Mouse (Mus musculus): ENCODE measurements at regions not wholly inside any gene's neighbourhood (a gene's known extent, or its start where the extent isn't known, plus 50 kb on each side); places are given as distances from the start of the nearest gene placed in this dataset.
A peak's percentile ranks its signal among the peaks of the same experiment; 100 is the strongest.

DNA sequence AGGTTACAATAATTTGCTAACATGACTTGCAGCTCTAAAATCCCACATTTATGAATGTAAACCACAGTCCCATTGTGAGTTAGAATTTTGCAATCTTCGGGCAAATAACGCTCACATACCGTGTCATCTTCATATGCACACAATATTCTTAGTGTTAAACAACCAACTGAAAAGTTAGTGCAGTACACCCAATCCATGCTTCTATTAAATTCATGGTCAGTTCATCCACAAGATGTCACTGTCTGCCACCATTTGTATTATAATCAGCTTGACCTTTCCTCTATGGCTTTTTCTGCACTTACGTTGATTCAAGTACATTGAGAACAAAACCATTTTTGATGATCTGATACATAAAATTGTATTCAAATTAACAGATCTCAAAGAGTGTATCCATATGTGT, 1166.2 kb upstream of the Celf2 start:
- DNase-seq (ENCODE audit: low spot score), result peak; percentile 58
- peak; percentile 70 for TF ChIP-seq CTCF (IDR thresholded peaks at IDR 0.05; ENCODE audit: low read depth)
- Histone ChIP-seq H3K4me3 (ENCODE audit: low read length) (no peak overlapping the region), H3K9me3 (ENCODE audit: low read length) (no peaks in the 10 kb centered on the region), H3K36me3 (ENCODE audit: insufficient read depth, low read length) (no peaks in the 10 kb centered on the region), H3K27me3 (ENCODE audit: insufficient read depth, low read length) (no peaks in the 10 kb centered on the region), H3K4me1 (ENCODE audit: insufficient read depth, low read length) (no peaks in the 10 kb centered on the region), H3K4me2 (ENCODE audit: low read depth, low read length) (no peak overlapping the region), H3K27ac (no peak overlapping the region), H3K9ac (replicated peaks; ENCODE audit: low read length) (no peak overlapping the region)
- no peak for ATAC-seq
- 70% methylated on average over 4 of the region's 4 CpGs for WGBS

DNA sequence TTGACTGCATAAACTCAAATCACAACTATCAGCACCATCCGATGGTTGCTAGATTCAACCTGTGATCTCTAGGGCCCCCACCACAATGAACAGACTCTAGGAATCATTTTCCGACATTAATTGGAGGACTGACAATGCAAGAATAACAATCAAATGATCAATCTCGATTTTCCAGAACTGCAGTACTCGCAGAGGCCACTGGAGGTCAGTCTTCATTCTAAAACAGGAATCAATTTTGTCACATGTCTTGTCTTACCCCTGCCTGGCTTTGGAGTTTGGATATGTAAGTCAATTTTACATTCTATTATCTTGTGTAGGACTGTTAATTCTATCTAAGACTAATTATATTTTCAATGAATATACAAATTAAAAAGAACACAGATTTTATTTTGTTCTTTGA, 1167.2 kb upstream of the Celf2 start:
- peak; percentile 78 for TF ChIP-seq CTCF (IDR thresholded peaks at IDR 0.05; ENCODE audit: low read depth)
- H3K9me3 ChIP-seq (ENCODE audit: low read length), result no peaks in the 10 kb centered on the region
- H3K36me3 ChIP-seq (ENCODE audit: insufficient read depth, low read length), result no peaks in the 10 kb centered on the region
- ATAC-seq (no peak), DNase-seq (ENCODE audit: low spot score) (peak; percentile 63)
- no peaks in the 10 kb centered on the region for H3K4me1 ChIP-seq (ENCODE audit: insufficient read depth, low read length)
- H3K9ac ChIP-seq (replicated peaks; ENCODE audit: low read length), result no peak overlapping the region
- no peak overlapping the region for H3K4me3 ChIP-seq (ENCODE audit: low read length)
- no peaks in the 10 kb centered on the region for H3K27me3 ChIP-seq (ENCODE audit: insufficient read depth, low read length)
- H3K4me2 ChIP-seq (ENCODE audit: low read depth, low read length), result no peak overlapping the region
- no peak overlapping the region for H3K27ac ChIP-seq
- WGBS, result 16% methylated on average over 4 of the region's 4 CpGs

DNA sequence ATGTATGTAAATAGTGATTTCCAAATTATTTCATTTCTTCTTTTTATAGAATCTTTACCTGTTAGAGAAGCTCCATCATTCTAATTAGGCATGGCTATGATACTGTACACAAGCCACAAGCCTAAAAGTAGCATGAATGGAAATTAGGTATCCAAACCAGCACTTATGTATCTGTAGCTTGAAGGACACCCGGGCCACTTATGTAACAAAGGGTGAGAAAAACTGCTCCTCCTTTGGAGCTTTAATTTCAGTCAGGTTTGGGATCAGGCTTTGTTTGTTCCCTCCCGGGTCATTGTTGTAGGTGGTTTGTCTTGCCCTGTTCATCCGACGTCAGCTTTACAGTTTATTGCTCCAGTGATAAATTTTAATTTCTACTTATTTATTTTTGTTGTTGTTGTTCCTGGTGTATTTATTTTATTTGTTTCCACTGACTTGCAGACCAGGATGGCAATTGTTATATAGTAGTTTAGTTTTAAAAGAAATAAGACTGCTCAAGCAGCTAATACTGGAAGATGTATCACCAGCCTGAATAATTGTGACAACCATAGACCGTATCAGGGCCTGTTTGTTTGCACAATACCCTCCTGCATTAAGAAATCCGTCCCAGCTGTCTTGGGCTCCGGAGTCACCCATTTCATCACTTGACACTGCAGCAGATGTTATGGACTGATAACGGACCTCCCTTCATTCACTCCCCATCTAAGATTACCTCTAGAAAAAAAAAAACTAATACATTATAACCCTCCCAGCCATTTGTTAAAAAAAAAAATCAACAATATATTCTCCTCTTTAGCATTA, 1181.7 kb upstream of the Celf2 start:
- Histone ChIP-seq H3K4me2 (ENCODE audit: low read depth, low read length) (no peak overlapping the region), H3K9ac (replicated peaks; ENCODE audit: low read length) (no peak overlapping the region), H3K4me1 (ENCODE audit: insufficient read depth, low read length) (no peaks in the 10 kb centered on the region), H3K4me3 (ENCODE audit: low read length) (no peak overlapping the region), H3K27ac (no peak overlapping the region), H3K36me3 (ENCODE audit: insufficient read depth, low read length) (no peaks in the 10 kb centered on the region), H3K9me3 (ENCODE audit: low read length) (no peaks in the 10 kb centered on the region), H3K27me3 (ENCODE audit: insufficient read depth, low read length) (no peaks in the 10 kb centered on the region)
- DNase-seq (ENCODE audit: low spot score), result no peak
- WGBS, result 52% methylated on average over 8 of the region's 8 CpGs
- no peak for TF ChIP-seq CTCF (IDR thresholded peaks at IDR 0.05; ENCODE audit: low read depth)
- ATAC-seq, result no peak

DNA sequence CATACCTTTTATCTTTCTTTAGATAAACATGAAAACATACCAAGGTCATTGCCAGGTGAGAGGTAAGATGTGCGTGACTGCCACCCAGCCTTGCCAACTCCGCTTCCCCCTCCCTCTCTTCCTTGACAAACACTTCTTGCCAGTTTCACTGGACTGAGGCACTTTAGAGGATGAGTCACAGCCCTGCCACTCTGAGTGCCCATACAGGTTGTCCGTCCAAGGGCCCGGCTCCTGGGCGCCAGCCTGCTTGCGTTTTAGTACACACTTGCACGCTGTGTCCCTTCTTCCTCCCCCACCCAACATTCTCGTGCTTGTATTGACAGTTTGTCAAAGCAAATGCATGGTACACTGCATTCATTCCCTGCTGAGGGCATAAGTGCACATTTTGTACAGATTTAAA, 1151.7 kb upstream of the 4930412O13Rik start:
- no peaks in the 10 kb centered on the region for H3K9me3 ChIP-seq (ENCODE audit: low read length)
- no peak overlapping the region for H3K9ac ChIP-seq (replicated peaks; ENCODE audit: low read length)
- no peak overlapping the region for H3K4me2 ChIP-seq (ENCODE audit: low read depth, low read length)
- ATAC-seq (no peak), DNase-seq (ENCODE audit: low spot score) (no peak)
- H3K27ac ChIP-seq, result no peak overlapping the region
- no peaks in the 10 kb centered on the region for H3K4me1 ChIP-seq (ENCODE audit: insufficient read depth, low read length)
- no peak for TF ChIP-seq CTCF (IDR thresholded peaks at IDR 0.05; ENCODE audit: low read depth)
- no peaks in the 10 kb centered on the region for H3K27me3 ChIP-seq (ENCODE audit: insufficient read depth, low read length)
- WGBS, result 81% methylated on average over 8 of the region's 8 CpGs
- H3K36me3 ChIP-seq (ENCODE audit: insufficient read depth, low read length), result no peaks in the 10 kb centered on the region
- no peak overlapping the region for H3K4me3 ChIP-seq (ENCODE audit: low read length)

DNA sequence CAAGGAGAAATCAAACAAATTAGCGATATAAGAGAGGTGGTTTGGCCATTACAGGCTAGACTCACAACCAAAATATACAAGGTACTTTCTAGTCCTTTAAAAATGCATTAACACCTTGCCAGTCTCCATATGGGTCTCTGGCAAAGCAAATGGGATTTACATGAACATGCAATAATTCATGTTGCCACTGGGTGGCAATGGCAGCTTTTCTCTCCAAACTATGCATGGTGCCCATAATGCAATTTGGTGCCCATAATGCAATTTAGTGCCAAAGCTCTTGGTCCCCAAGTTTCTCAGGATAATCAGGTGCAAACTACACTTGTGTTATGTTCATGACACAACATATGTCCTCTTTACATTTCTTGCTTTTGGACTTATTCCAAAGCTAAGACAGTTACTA, 1126.9 kb upstream of the 4930412O13Rik start:
- Histone ChIP-seq H3K27ac (no peak overlapping the region), H3K36me3 (ENCODE audit: insufficient read depth, low read length) (no peaks in the 10 kb centered on the region), H3K9me3 (ENCODE audit: low read length) (no peaks in the 10 kb centered on the region), H3K4me1 (ENCODE audit: insufficient read depth, low read length) (no peaks in the 10 kb centered on the region), H3K4me3 (ENCODE audit: low read length) (no peak overlapping the region), H3K9ac (replicated peaks; ENCODE audit: low read length) (no peak overlapping the region), H3K4me2 (ENCODE audit: low read depth, low read length) (no peak overlapping the region), H3K27me3 (ENCODE audit: insufficient read depth, low read length) (no peaks in the 10 kb centered on the region)
- WGBS, result 5% methylated on average over 1 of the region's 1 CpGs
- ATAC-seq, result peak; percentile 49; the same call in 1 of the 2 replicates
- TF ChIP-seq CTCF (IDR thresholded peaks at IDR 0.05; ENCODE audit: low read depth), result peak; percentile 87
- DNase-seq (ENCODE audit: low spot score), result peak; percentile 77

DNA sequence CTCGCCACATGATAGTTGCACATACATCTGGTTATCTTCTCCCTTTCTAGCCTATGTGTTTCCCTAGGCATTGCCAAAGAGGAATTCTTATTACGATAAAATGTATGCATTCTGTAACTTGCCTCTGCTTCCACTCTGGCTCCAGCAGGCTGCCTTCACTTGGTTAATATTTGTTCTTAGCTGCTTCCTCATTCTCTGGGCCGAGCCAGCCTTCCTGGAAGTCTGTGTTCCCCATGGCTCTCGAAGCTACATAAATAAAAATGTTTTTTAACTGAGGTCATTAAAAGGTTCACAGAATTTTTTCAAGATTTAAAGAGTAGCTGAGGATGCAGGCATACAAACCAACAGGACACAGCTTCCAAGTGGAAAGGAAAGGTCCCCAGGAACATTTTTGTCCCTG, 1124.5 kb upstream of the 4930412O13Rik start:
- Histone ChIP-seq H3K9ac (replicated peaks; ENCODE audit: low read length) (no peak overlapping the region), H3K27me3 (ENCODE audit: insufficient read depth, low read length) (no peaks in the 10 kb centered on the region), H3K4me1 (ENCODE audit: insufficient read depth, low read length) (no peaks in the 10 kb centered on the region), H3K4me2 (ENCODE audit: low read depth, low read length) (no peak overlapping the region), H3K4me3 (ENCODE audit: low read length) (no peak overlapping the region), H3K36me3 (ENCODE audit: insufficient read depth, low read length) (no peaks in the 10 kb centered on the region), H3K9me3 (ENCODE audit: low read length) (no peaks in the 10 kb centered on the region), H3K27ac (no peak overlapping the region)
- TF ChIP-seq CTCF (IDR thresholded peaks at IDR 0.05; ENCODE audit: low read depth), result no peak
- 75% methylated on average over 4 of the region's 4 CpGs for WGBS
- ATAC-seq (no peak), DNase-seq (ENCODE audit: low spot score) (no peak)

DNA sequence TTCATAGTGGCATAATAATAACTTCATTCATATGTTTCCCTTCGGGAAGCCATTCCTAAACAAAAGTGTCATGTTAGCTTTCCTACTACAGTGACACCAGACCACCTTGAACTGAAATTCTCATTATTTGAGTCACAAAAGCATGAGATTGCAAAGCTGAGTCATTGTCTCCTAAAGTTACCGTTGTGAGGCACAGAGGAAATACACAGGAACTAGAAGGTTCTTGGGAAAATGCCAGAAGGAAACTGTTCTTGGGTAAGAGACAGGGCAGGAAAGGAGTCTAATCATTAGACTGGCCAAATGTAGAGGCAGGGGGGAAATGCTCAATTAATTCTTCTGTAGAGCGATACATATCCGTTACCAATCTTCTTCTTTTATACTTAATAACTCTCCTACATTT, 1110.4 kb upstream of the 4930412O13Rik start:
- no peak for DNase-seq (ENCODE audit: low spot score)
- 76% methylated on average over 4 of the region's 4 CpGs for WGBS
- no peaks in the 10 kb centered on the region for H3K9me3 ChIP-seq (ENCODE audit: low read length)
- no peak overlapping the region for H3K9ac ChIP-seq (replicated peaks; ENCODE audit: low read length)
- no peak for ATAC-seq
- no peak overlapping the region for H3K4me3 ChIP-seq (ENCODE audit: low read length)
- no peak overlapping the region for H3K4me2 ChIP-seq (ENCODE audit: low read depth, low read length)
- no peak for TF ChIP-seq CTCF (IDR thresholded peaks at IDR 0.05; ENCODE audit: low read depth)
- H3K4me1 ChIP-seq (ENCODE audit: insufficient read depth, low read length), result no peaks in the 10 kb centered on the region
- H3K36me3 ChIP-seq (ENCODE audit: insufficient read depth, low read length), result no peaks in the 10 kb centered on the region
- H3K27me3 ChIP-seq (ENCODE audit: insufficient read depth, low read length), result no peaks in the 10 kb centered on the region
- H3K27ac ChIP-seq, result no peak overlapping the region
